Mouse (Mus musculus) liver, postnatal 0 days (tissue): ENCODE data around the gene Lypd6b.

Experiments used
- CTCF ChIP-seq: sonication (generic); IDR thresholded peaks from 2 replicates; pipeline ENCODE4 v1.5.1; 2016; ENCODE audit warnings: antibody characterized with exemption, low read depth
- EP300 ChIP-seq: IDR thresholded peaks from 2 replicates; pipeline ENCODE4 v1.6.1; 2016; ENCODE audit warnings: antibody characterized with exemption, low read depth, mild to moderate bottlenecking

DNA sequence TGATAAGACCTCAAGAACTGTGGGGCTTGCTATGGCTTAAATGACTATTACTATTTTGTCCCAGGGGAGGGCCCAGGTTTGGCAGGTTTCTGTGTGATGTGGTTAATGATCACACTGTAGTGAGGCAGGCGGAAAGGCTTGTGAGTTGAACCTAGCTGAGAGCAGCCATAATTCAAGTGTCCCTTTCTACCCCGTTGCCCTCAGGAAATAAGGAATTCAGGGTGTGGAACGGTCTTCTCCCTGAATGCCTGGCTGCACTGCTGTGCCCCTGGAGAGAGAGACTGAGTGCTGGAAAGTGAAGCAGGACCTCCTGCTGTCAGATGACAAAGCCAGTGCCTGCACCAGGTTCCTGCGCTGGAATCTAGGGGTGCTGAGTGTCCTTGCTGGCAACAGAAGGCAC, 40.3 kb downstream of the Lypd6b start:
- no peak for TF ChIP-seq CTCF
- TF ChIP-seq EP300: no peak
